Mouse (Mus musculus): Measurements from ENCODE around the gene Zbed5. TPM values are rescaled to one million over a fixed set of nuclear protein-coding genes. Genes with fewer than 3 reads are reported as not detected.

The Zbed5 gene
- polyA plus RNA-seq, 1 experiment from 2014 or later: 6.9 TPM

- Histone ChIP-seq H3K27ac (ENCODE audit: low read depth) (no peak overlapping the region), H3K4me3 (ENCODE audit: low read depth, low read length) (no peak overlapping the region), H3K4me2 (no peak overlapping the region), H3K9me3 (ENCODE audit: low read depth, low read length) (no peaks in the 10 kb centered on the region), H3K27me3 (ENCODE audit: insufficient read depth, low read length) (no peaks in the 10 kb centered on the region), H3K9ac (no peak overlapping the region), H3K4me1 (ENCODE audit: insufficient read depth) (no peaks in the 10 kb centered on the region), H3K36me3 (ENCODE audit: insufficient read depth) (peaks cover 11% of the 10 kb centered on the region; the same call in 1 of the 2 replicates)
- no peak for TF ChIP-seq CTCF (IDR thresholded peaks at IDR 0.05; ENCODE audit: low read depth)
- ATAC-seq (ENCODE audit: insufficient read depth) (no peak), DNase-seq (no peak)
- WGBS: 78% methylated on average over 12 of the region's 12 CpGs
These were observed 29.7 kb upstream of the Zbed5 start for GRCm38 (mm10) chr5:129865841-129866240.

DNA sequence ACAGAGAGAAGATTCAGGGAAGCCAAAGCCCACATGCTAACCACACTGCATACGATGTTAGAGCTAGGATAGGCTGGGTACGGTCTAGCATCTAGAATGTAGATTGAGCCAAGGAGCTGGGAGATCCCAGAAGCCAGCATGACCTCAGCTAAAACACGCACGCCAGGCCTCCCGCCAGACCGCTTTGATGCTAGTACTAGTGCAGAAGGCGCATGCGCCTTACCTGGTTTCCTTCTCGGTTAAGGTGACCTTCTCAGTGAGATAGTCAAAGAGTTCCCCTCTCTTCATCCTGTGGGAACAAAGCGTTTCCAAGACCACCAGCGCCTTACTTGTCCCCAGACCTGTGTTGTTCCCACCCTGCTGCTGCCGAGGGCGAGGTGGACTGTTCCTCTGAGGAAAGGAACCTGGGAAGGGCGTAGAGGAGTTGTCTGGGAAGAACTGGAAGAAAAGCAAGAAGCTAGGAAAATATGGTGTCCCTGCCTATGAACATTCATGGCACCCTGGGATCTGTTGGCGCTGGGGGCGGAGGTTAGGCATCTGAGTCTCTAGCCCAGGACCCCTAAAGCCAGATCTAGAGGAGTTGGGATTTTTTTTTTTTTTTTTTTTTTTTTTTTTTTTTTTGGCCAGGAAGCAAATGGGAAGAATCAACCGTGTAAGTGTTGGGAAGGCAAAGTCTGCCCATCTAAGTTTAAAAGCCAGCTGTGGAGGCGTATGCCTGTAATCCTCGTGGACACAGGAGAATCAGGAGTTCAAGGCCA is 26.1 kb upstream of the Zbed5 start:
- 82% methylated on average over 19 of the region's 19 CpGs for WGBS
- no peaks in the 10 kb centered on the region for H3K9me3 ChIP-seq (ENCODE audit: low read depth, low read length)
- no peak for TF ChIP-seq CTCF (IDR thresholded peaks at IDR 0.05; ENCODE audit: low read depth)

DNA sequence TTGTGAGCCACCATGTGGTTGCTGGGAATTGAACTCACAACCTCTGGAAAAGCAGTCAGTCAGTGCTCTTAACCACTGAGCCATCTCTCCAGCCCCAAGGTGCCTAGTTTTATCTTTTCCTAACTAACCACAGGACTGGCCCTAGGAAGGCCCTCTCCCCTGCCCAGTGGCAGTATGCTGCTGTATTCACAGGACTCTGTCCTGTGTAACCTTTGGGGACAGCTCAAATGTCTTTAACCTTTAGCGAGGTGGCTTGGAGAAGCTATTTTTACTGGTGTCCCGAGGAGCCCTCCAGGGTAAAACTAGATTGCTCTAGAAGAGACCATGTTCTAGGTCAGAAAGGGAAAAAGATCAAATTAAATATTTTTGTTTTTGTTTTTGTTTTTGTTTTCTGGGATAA is 24.3 kb upstream of the Zbed5 start:
- Histone ChIP-seq H3K9me3 (ENCODE audit: low read depth, low read length) (no peaks in the 10 kb centered on the region), H3K4me2 (no peak overlapping the region), H3K4me3 (ENCODE audit: low read depth, low read length) (no peak overlapping the region), H3K9ac (no peak overlapping the region), H3K27ac (ENCODE audit: low read depth) (no peak overlapping the region), H3K36me3 (ENCODE audit: insufficient read depth) (no peaks in the 10 kb centered on the region), H3K27me3 (ENCODE audit: insufficient read depth, low read length) (no peaks in the 10 kb centered on the region), H3K4me1 (ENCODE audit: insufficient read depth) (no peaks in the 10 kb centered on the region)
- ATAC-seq (ENCODE audit: insufficient read depth) (no peak), DNase-seq (no peak)
- WGBS: 75% methylated on average over 2 of the region's 2 CpGs
- TF ChIP-seq CTCF (IDR thresholded peaks at IDR 0.05; ENCODE audit: low read depth): no peak

More for the DNA sequence above, 26.1 kb upstream of the Zbed5 start:
- H3K4me1 ChIP-seq (ENCODE audit: insufficient read depth): no peaks in the 10 kb centered on the region
- ATAC-seq (ENCODE audit: insufficient read depth): no peak
- H3K27me3 ChIP-seq (ENCODE audit: insufficient read depth, low read length): no peaks in the 10 kb centered on the region
- no peak overlapping the region for H3K27ac ChIP-seq (ENCODE audit: low read depth)
- H3K36me3 ChIP-seq (ENCODE audit: insufficient read depth): no peaks in the 10 kb centered on the region
- no peak for DNase-seq
- H3K4me3 ChIP-seq (ENCODE audit: low read depth, low read length): no peak overlapping the region
- H3K9ac ChIP-seq: no peak overlapping the region
- no peak overlapping the region for H3K4me2 ChIP-seq

DNA sequence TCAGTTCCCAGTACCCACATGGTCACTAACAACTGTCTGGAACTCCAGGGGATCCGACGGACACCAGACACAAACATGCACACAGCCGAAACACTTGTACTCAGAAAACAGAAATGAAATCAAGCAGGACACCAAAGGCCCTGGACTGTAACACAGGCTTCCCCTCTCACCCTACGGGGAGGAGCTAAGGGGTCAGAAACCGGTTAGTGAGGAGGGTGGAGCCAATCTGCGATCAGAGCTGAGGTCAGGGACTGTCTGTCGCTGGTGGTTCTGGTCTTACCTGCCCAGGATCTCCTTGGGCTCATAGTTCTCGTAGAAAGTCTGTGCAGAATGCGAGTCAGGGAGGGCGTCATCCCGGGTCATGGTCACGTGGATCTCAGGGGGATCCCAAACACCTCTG is 21.6 kb upstream of the Zbed5 start:
- no peak for ATAC-seq (ENCODE audit: insufficient read depth)
- 78% methylated on average over 12 of the region's 12 CpGs for WGBS
- H3K27me3 ChIP-seq (ENCODE audit: insufficient read depth, low read length): no peaks in the 10 kb centered on the region

DNA sequence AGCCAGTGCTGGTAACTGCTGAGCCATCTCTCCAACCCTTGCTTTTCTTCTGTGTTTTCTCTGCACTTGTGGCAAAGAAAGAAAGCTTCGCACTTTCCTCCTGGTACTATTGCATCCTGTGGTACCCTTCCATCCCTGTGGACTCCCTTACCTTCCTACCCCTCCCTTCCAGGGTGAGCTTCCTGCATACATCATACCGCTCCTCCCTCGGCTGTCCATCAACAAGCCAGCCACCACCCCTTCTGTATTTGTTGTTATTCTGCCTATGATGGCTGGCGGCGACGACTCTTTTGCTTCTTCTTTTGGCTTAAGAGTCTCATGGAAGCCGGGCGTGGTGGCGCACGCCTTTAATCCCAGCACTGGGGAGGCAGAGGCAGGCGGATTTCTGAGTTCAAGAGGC is 20.4 kb upstream of the Zbed5 start:
- Histone ChIP-seq H3K27ac (ENCODE audit: low read depth) (no peak overlapping the region), H3K4me2 (no peak overlapping the region), H3K4me1 (ENCODE audit: insufficient read depth) (no peaks in the 10 kb centered on the region), H3K27me3 (ENCODE audit: insufficient read depth, low read length) (no peaks in the 10 kb centered on the region), H3K9me3 (ENCODE audit: low read depth, low read length) (no peaks in the 10 kb centered on the region), H3K36me3 (ENCODE audit: insufficient read depth) (no peaks in the 10 kb centered on the region), H3K4me3 (ENCODE audit: low read depth, low read length) (no peak overlapping the region), H3K9ac (no peak overlapping the region)
- no peak for DNase-seq
- no peak for TF ChIP-seq CTCF (IDR thresholded peaks at IDR 0.05; ENCODE audit: low read depth)
- ATAC-seq (ENCODE audit: insufficient read depth): no peak
- WGBS: 79% methylated on average over 11 of the region's 11 CpGs

More for the DNA sequence above, 21.6 kb upstream of the Zbed5 start:
- H3K4me3 ChIP-seq (ENCODE audit: low read depth, low read length): no peak overlapping the region
- no peak overlapping the region for H3K9ac ChIP-seq
- no peak overlapping the region for H3K27ac ChIP-seq (ENCODE audit: low read depth)
- TF ChIP-seq CTCF (IDR thresholded peaks at IDR 0.05; ENCODE audit: low read depth): no peak
- no peaks in the 10 kb centered on the region for H3K4me1 ChIP-seq (ENCODE audit: insufficient read depth)
- H3K36me3 ChIP-seq (ENCODE audit: insufficient read depth): no peaks in the 10 kb centered on the region
- DNase-seq: no peak
- no peaks in the 10 kb centered on the region for H3K9me3 ChIP-seq (ENCODE audit: low read depth, low read length)
- no peak overlapping the region for H3K4me2 ChIP-seq

GRCm38 (mm10) chr5:129877731-129878455 is 17.6 kb upstream of the Zbed5 start:
- H3K27ac ChIP-seq (ENCODE audit: low read depth): no peak overlapping the region
- 66% methylated on average over 9 of the region's 9 CpGs for WGBS
- H3K27me3 ChIP-seq (ENCODE audit: insufficient read depth, low read length): no peaks in the 10 kb centered on the region
- no peak overlapping the region for H3K4me3 ChIP-seq (ENCODE audit: low read depth, low read length)
- H3K4me2 ChIP-seq: no peak overlapping the region
- no peak overlapping the region for H3K9ac ChIP-seq
- peaks cover 24% of the 10 kb centered on the region for H3K36me3 ChIP-seq (ENCODE audit: insufficient read depth)
- TF ChIP-seq CTCF (IDR thresholded peaks at IDR 0.05; ENCODE audit: low read depth): no peak
- no peaks in the 10 kb centered on the region for H3K4me1 ChIP-seq (ENCODE audit: insufficient read depth)
- ATAC-seq (ENCODE audit: insufficient read depth): no peak
- no peaks in the 10 kb centered on the region for H3K9me3 ChIP-seq (ENCODE audit: low read depth, low read length)
- no peak for DNase-seq

DNA sequence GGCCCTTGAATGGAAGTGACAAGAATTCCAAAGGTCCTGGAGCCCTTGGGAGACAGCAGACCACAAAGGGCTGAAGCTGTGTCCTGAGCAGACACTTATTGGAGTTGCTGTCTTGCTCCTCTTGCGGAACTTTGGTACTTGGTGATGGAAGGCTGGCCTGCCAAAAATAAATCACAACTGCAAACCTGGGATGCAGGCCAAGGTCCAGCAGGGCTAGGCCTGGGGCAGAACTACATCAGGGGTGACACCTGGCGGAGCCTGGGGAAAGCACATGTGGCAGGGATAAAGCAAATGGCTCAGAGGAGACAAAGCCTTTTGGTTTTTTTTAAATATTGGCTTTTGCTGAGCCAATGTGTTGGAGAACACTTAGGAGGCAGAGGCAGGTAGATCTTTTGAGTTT is 16.6 kb upstream of the Zbed5 start:
- Histone ChIP-seq H3K36me3 (ENCODE audit: insufficient read depth) (peaks cover 31% of the 10 kb centered on the region), H3K4me1 (ENCODE audit: insufficient read depth) (no peaks in the 10 kb centered on the region), H3K27me3 (ENCODE audit: insufficient read depth, low read length) (no peaks in the 10 kb centered on the region), H3K27ac (ENCODE audit: low read depth) (no peak overlapping the region), H3K4me3 (ENCODE audit: low read depth, low read length) (no peak overlapping the region), H3K4me2 (no peak overlapping the region), H3K9ac (no peak overlapping the region), H3K9me3 (ENCODE audit: low read depth, low read length) (no peaks in the 10 kb centered on the region)
- peak; percentile 66 for TF ChIP-seq CTCF (IDR thresholded peaks at IDR 0.05; ENCODE audit: low read depth)
- 35% methylated on average over 2 of the region's 2 CpGs for WGBS
- ATAC-seq (ENCODE audit: insufficient read depth): peak; percentile 66
- DNase-seq: peak; percentile 78
